Mouse (Mus musculus): ENCODE data around the gene Ano6. TPM values are rescaled to one million over a fixed set of nuclear protein-coding genes. Genes with fewer than 3 reads are reported as not detected.

Ano6 gene
- total and polyA plus RNA-seq, 3 experiments = 14.9 to 27.0 (median 18.4) TPM

GRCm38 (mm10) chr15:95777743-95778142, 12.9 kb upstream of the Ano6 start:
- H3K9ac ChIP-seq (ENCODE audit: insufficient read depth, low read depth) = no peak overlapping the region
- dilution Hi-C loops (cut with MboI; ENCODE audit: extremely low pct_ligation_motif_present, extremely low pct_unique_long_range_greater_than_20kb, low sequenced_read_pairs) = no loop called here
- in situ Hi-C loops (cut with MboI; ENCODE audit: low pct_ligation_motif_present, low pct_unique_long_range_greater_than_20kb, low sequenced_read_pairs) = loop anchor here (10.0 kb wide), 1 partner anchor 167 kb away; no protein-coding TSS in a partner anchor
- no peak overlapping the region for H3K4me2 ChIP-seq (ENCODE audit: insufficient read depth, low read depth, poor library complexity, severe bottlenecking)
- H3K9me3 ChIP-seq (replicated peaks; ENCODE audit: low read length) = no peaks in the 10 kb centered on the region
- H3K4me1 ChIP-seq (ENCODE audit: control insufficient read depth in 1 of 2, insufficient read depth in 2 of 2) = peaks cover 0 to 7% of the 10 kb centered on the region in 2 experiments; a peak in 2 of 4 replicates
- H3K27me3 ChIP-seq (replicated peaks) = no peaks in the 10 kb centered on the region
- H3K4me3 ChIP-seq (replicated peaks in 1 of 3; ENCODE audit: low read depth in 2 of 3, low read length in 2 of 3, poor library complexity in 1 of 3) = no peak overlapping the region
- no peaks in the 10 kb centered on the region for H3K36me3 ChIP-seq (replicated peaks in 1 of 2; ENCODE audit: control insufficient read depth in 1 of 2, insufficient read depth in 1 of 2, low read length in 1 of 2)
- no peaks in the 10 kb centered on the region for H3K79me2 ChIP-seq (replicated peaks; ENCODE audit: control insufficient read depth, extremely low read depth, insufficient read depth, poor library complexity, severe bottlenecking)
- DNase-seq (ENCODE audit: extremely low read depth) = no peak
- no peak for TF ChIP-seq E2F4 (IDR thresholded peaks at IDR 0.05; ENCODE audit: insufficient replicate concordance, low read depth, low read length)
- no peak for TF ChIP-seq CHD1 (IDR thresholded peaks at IDR 0.05; ENCODE audit: low read depth, low read length)
- no peak for TF ChIP-seq BHLHE40 (IDR thresholded peaks at IDR 0.05; ENCODE audit: low read depth, low read length)
- no peak for TF ChIP-seq IRF4 (IDR thresholded peaks at IDR 0.05; ENCODE audit: low read depth, low read length)
- TF ChIP-seq ZNF384 (IDR thresholded peaks at IDR 0.05; ENCODE audit: low read depth, low read length) = no peak
- no peak for TF ChIP-seq SIN3A (IDR thresholded peaks at IDR 0.05; ENCODE audit: low read length)
- H3K27ac ChIP-seq (ENCODE audit: insufficient read depth, low read depth) = no peak overlapping the region

- Histone ChIP-seq H3K4me1 (ENCODE audit: control insufficient read depth in 1 of 2, insufficient read depth in 2 of 2) (peaks cover 0 to 5% of the 10 kb centered on the region in 2 experiments; a peak in 2 of 4 replicates), H3K4me3 (replicated peaks in 1 of 3; ENCODE audit: low read depth in 2 of 3, low read length in 2 of 3, poor library complexity in 1 of 3) (no peak overlapping the region), H3K36me3 (replicated peaks in 1 of 2; ENCODE audit: control insufficient read depth in 1 of 2, insufficient read depth in 1 of 2, low read length in 1 of 2) (no peaks in the 10 kb centered on the region), H3K9ac (ENCODE audit: insufficient read depth, low read depth) (no peak overlapping the region), H3K9me3 (replicated peaks; ENCODE audit: low read length) (no peaks in the 10 kb centered on the region), H3K79me2 (replicated peaks; ENCODE audit: control insufficient read depth, extremely low read depth, insufficient read depth, poor library complexity, severe bottlenecking) (no peaks in the 10 kb centered on the region), H3K4me2 (ENCODE audit: insufficient read depth, low read depth, poor library complexity, severe bottlenecking) (no peak overlapping the region), H3K27me3 (replicated peaks) (no peaks in the 10 kb centered on the region), H3K27ac (ENCODE audit: insufficient read depth, low read depth) (no peak overlapping the region)
- dilution Hi-C loops (cut with MboI; ENCODE audit: extremely low pct_ligation_motif_present, extremely low pct_unique_long_range_greater_than_20kb, low sequenced_read_pairs) = no loop called here
- no peak for TF ChIP-seq MAZ (IDR thresholded peaks at IDR 0.05; ENCODE audit: low read depth, low read length)
- TF ChIP-seq MEF2A (IDR thresholded peaks at IDR 0.05; ENCODE audit: borderline replicate concordance, low read depth, low read length) = no peak
- TF ChIP-seq POLR2A (IDR thresholded peaks at IDR 0.05; ENCODE audit: low read depth, low read length) = no peak
- no peak for TF ChIP-seq TBP (conservative IDR thresholded peaks at IDR 0.05; ENCODE audit: low read depth, low read length)
- no peak for TF ChIP-seq CHD1 (IDR thresholded peaks at IDR 0.05; ENCODE audit: low read depth, low read length)
- no peak for TF ChIP-seq JUN (IDR thresholded peaks at IDR 0.05; ENCODE audit: insufficient read depth, low read depth, low read length)
- TF ChIP-seq RCOR1 (conservative IDR thresholded peaks at IDR 0.05; ENCODE audit: low read depth, low read length) = no peak
- no peak for TF ChIP-seq TCF12 (IDR thresholded peaks at IDR 0.05; ENCODE audit: low read depth, low read length)
- no peak for TF ChIP-seq ETS1 (conservative IDR thresholded peaks at IDR 0.05; ENCODE audit: low read depth, low read length)
- TF ChIP-seq USF1 (IDR thresholded peaks at IDR 0.05; ENCODE audit: low read depth, low read length) = no peak
- no peak for DNase-seq (ENCODE audit: extremely low read depth)
- in situ Hi-C loops (cut with MboI; ENCODE audit: low pct_ligation_motif_present, low pct_unique_long_range_greater_than_20kb, low sequenced_read_pairs) = loop anchor here (10.0 kb wide), 1 partner anchor 166 kb away; no protein-coding TSS in a partner anchor
Measured at GRCm38 (mm10) chr15:95778710-95779109, 11.9 kb upstream of the Ano6 start.

Measured in CH12.LX (cell line).